Mouse (Mus musculus): ENCODE results near the gene Prkg1. TPM values are rescaled to one million over a fixed set of nuclear protein-coding genes. Genes with fewer than 3 reads are reported as not detected.

Gene Prkg1
- polyA plus RNA-seq, 1 experiment, result 23.3 TPM

- Histone ChIP-seq H3K4me3 (ENCODE audit: insufficient read depth, low read length) (no peak overlapping the region), H3K4me1 (ENCODE audit: control insufficient read depth, insufficient read depth, low read length) (no peaks in the 10 kb centered on the region), H3K27ac (ENCODE audit: insufficient read depth, low read length) (no peak overlapping the region)
- TF ChIP-seq CTCF (IDR thresholded peaks at IDR 0.05; ENCODE audit: borderline replicate concordance, insufficient read depth, low read length) (no peak), POLR2A (IDR thresholded peaks at IDR 0.05; ENCODE audit: low read depth, low read length) (no peak)
Measured at GRCm38 (mm10) chr19:30613150-30613865, 1151.5 kb downstream of the Prkg1 start.

- Histone ChIP-seq H3K27ac (ENCODE audit: insufficient read depth, low read length) (no peak overlapping the region), H3K4me3 (ENCODE audit: insufficient read depth, low read length) (no peak overlapping the region), H3K4me1 (ENCODE audit: control insufficient read depth, insufficient read depth, low read length) (no peaks in the 10 kb centered on the region)
- no peak for TF ChIP-seq POLR2A (IDR thresholded peaks at IDR 0.05; ENCODE audit: low read depth, low read length)
- TF ChIP-seq CTCF (IDR thresholded peaks at IDR 0.05; ENCODE audit: borderline replicate concordance, insufficient read depth, low read length), result no peak
Measured at GRCm38 (mm10) chr19:30586366-30586765, 1178.5 kb downstream of the Prkg1 start.

- Histone ChIP-seq H3K27ac (ENCODE audit: insufficient read depth, low read length) (no peak overlapping the region), H3K4me3 (ENCODE audit: insufficient read depth, low read length) (no peak overlapping the region), H3K4me1 (ENCODE audit: control insufficient read depth, insufficient read depth, low read length) (peaks cover 2% of the 10 kb centered on the region)
- no peak for TF ChIP-seq CTCF (IDR thresholded peaks at IDR 0.05; ENCODE audit: borderline replicate concordance, insufficient read depth, low read length)
- TF ChIP-seq POLR2A (IDR thresholded peaks at IDR 0.05; ENCODE audit: low read depth, low read length), result no peak
Measured at GRCm38 (mm10) chr19:30564516-30564915, 1200.3 kb downstream of the Prkg1 start.

GRCm38 (mm10) chr19:30563876-30564275 is 1201.0 kb downstream of the Prkg1 start:
- H3K4me1 ChIP-seq (ENCODE audit: control insufficient read depth, insufficient read depth, low read length), result peaks cover 2% of the 10 kb centered on the region
- H3K4me3 ChIP-seq (ENCODE audit: insufficient read depth, low read length), result no peak overlapping the region
- H3K27ac ChIP-seq (ENCODE audit: insufficient read depth, low read length), result no peak overlapping the region
- TF ChIP-seq POLR2A (IDR thresholded peaks at IDR 0.05; ENCODE audit: low read depth, low read length) (no peak), CTCF (IDR thresholded peaks at IDR 0.05; ENCODE audit: borderline replicate concordance, insufficient read depth, low read length) (no peak)

GRCm38 (mm10) chr19:30558024-30558423 is 1206.8 kb downstream of the Prkg1 start:
- Histone ChIP-seq H3K4me3 (ENCODE audit: insufficient read depth, low read length) (no peak overlapping the region), H3K27ac (ENCODE audit: insufficient read depth, low read length) (no peak overlapping the region), H3K4me1 (ENCODE audit: control insufficient read depth, insufficient read depth, low read length) (no peaks in the 10 kb centered on the region)
- TF ChIP-seq POLR2A (IDR thresholded peaks at IDR 0.05; ENCODE audit: low read depth, low read length) (no peak), CTCF (IDR thresholded peaks at IDR 0.05; ENCODE audit: borderline replicate concordance, insufficient read depth, low read length) (no peak)

- Histone ChIP-seq H3K4me3 (ENCODE audit: insufficient read depth, low read length) (no peak overlapping the region), H3K27ac (ENCODE audit: insufficient read depth, low read length) (no peak overlapping the region), H3K4me1 (ENCODE audit: control insufficient read depth, insufficient read depth, low read length) (no peaks in the 10 kb centered on the region)
- TF ChIP-seq CTCF (IDR thresholded peaks at IDR 0.05; ENCODE audit: borderline replicate concordance, insufficient read depth, low read length) (peak; percentile 69; the same call in 1 of the 2 replicates), POLR2A (IDR thresholded peaks at IDR 0.05; ENCODE audit: low read depth, low read length) (no peak)
Measured at GRCm38 (mm10) chr19:30554467-30554881, 1210.4 kb downstream of the Prkg1 start.

- Histone ChIP-seq H3K4me3 (ENCODE audit: insufficient read depth, low read length) (no peak overlapping the region), H3K4me1 (ENCODE audit: control insufficient read depth, insufficient read depth, low read length) (no peaks in the 10 kb centered on the region), H3K27ac (ENCODE audit: insufficient read depth, low read length) (no peak overlapping the region)
- TF ChIP-seq CTCF (IDR thresholded peaks at IDR 0.05; ENCODE audit: borderline replicate concordance, insufficient read depth, low read length) (no peak), POLR2A (IDR thresholded peaks at IDR 0.05; ENCODE audit: low read depth, low read length) (no peak)
Measured at GRCm38 (mm10) chr19:30553740-30554139, 1211.1 kb downstream of the Prkg1 start.

GRCm38 (mm10) chr19:30552260-30552659 is 1212.6 kb downstream of the Prkg1 start:
- TF ChIP-seq CTCF (IDR thresholded peaks at IDR 0.05; ENCODE audit: borderline replicate concordance, insufficient read depth, low read length) (no peak), POLR2A (IDR thresholded peaks at IDR 0.05; ENCODE audit: low read depth, low read length) (no peak)
- H3K27ac ChIP-seq (ENCODE audit: insufficient read depth, low read length), result no peak overlapping the region
- no peaks in the 10 kb centered on the region for H3K4me1 ChIP-seq (ENCODE audit: control insufficient read depth, insufficient read depth, low read length)
- H3K4me3 ChIP-seq (ENCODE audit: insufficient read depth, low read length), result no peak overlapping the region

GRCm38 (mm10) chr19:30549854-30550647 is 1214.8 kb downstream of the Prkg1 start:
- Histone ChIP-seq H3K4me3 (ENCODE audit: insufficient read depth, low read length) (no peak overlapping the region), H3K27ac (ENCODE audit: insufficient read depth, low read length) (no peak overlapping the region)
- TF ChIP-seq POLR2A (IDR thresholded peaks at IDR 0.05; ENCODE audit: low read depth, low read length), result no peak
- no peak for TF ChIP-seq CTCF (IDR thresholded peaks at IDR 0.05; ENCODE audit: borderline replicate concordance, insufficient read depth, low read length)

More at GRCm38 (mm10) chr19:30549854-30550647, 1214.8 kb downstream of the Prkg1 start:
- no peaks in the 10 kb centered on the region for H3K4me1 ChIP-seq (ENCODE audit: control insufficient read depth, insufficient read depth, low read length)
